Mouse (Mus musculus) hindbrain, postnatal 0 days (tissue): Measurements from ENCODE around the gene Eif4a1. TPM values are rescaled to one million over a fixed set of nuclear protein-coding genes. Genes with fewer than 3 reads are reported as not detected.
A peak's percentile ranks its signal among the peaks of the same experiment; 100 is the strongest.

Source experiments
- ATAC-seq: fragments of 200-750 bp; cut with Nextera tagmentation; 2 replicates; pipeline ENCODE4 v1.8.0; 2017; ENCODE audit warnings: mild to moderate bottlenecking, moderate TSS enrichment, moderate library complexity
- DNase-seq: peaks from one replicate; pipeline ENCODE4 v3.0.0-alpha.2; 2015; ENCODE audit warnings: low spot score
- H3K27ac ChIP-seq: fragments of 300-500 bp; sonication (generic); 2 replicates; pipeline ENCODE4 v1.5.1; 2014; ENCODE audit warnings: mild to moderate bottlenecking
- H3K27me3 ChIP-seq: fragments of 300-500 bp; sonication (generic); 2 replicates; pipeline ENCODE4 v1.6.1; 2014; ENCODE audit warnings: low read length, mixed read lengths; ENCODE audit not compliant: insufficient read depth
- H3K36me3 ChIP-seq: fragments of 300-500 bp; sonication (generic); 2 replicates; pipeline ENCODE4 v1.6.1; 2014; ENCODE audit warnings: low read length, mixed read lengths; ENCODE audit not compliant: insufficient read depth
- H3K4me1 ChIP-seq: fragments of 300-500 bp; sonication (generic); 2 replicates; pipeline ENCODE4 v1.6.1; 2014; ENCODE audit warnings: antibody characterized with exemption, low read length, mixed read lengths; ENCODE audit not compliant: insufficient read depth
- H3K4me2 ChIP-seq: fragments of 300-500 bp; sonication (generic); 2 replicates; pipeline ENCODE4 v1.6.1; 2014; ENCODE audit warnings: low read depth, mild to moderate bottlenecking, low read length, moderate library complexity, mixed read lengths
- H3K4me3 ChIP-seq: fragments of 300-500 bp; sonication (generic); 2 replicates; pipeline ENCODE4 v1.5.1; 2014; ENCODE audit warnings: low read length
- H3K9ac ChIP-seq: fragments of 300-500 bp; sonication (generic); replicated peaks from 2 replicates; pipeline ENCODE4 v1.6.1; 2014; ENCODE audit warnings: mild to moderate bottlenecking, low read length, moderate library complexity, mixed read lengths
- H3K9me3 ChIP-seq: fragments of 300-500 bp; sonication (generic); 2 replicates; pipeline ENCODE4 v1.6.1; 2016; ENCODE audit warnings: low read length, mixed read lengths
- CTCF ChIP-seq: IDR thresholded peaks from 2 replicates; pipeline ENCODE4 v1.5.1; 2016; ENCODE audit warnings: antibody characterized with exemption, control low read depth, low read depth
- WGBS: fragments of 180-500 bp; shearing (Covaris S2); extraction: QIAGEN DNeasy Blood & Tissue Kit; methylation state at CpG from one replicate; pipeline ENCODE4 v1.1.7; 2014; 5-methylcytosine and 5-hydroxymethylcytosine counted together
- polyA plus RNA-seq: library from polyadenylated mRNA; unstranded; fragments of >200 nt; fragmentation: Nextera tagmentation; extraction: Ambion mirVana; gene quantifications from 2 replicates; pipeline ENCODE4 v1.2.1, GENCODE M21; 2015
- total RNA-seq: library from RNA; depleted of rRNA; stranded (reverse); fragments of >200 nt; gene quantifications from 2 replicates; pipeline ENCODE4 v1.2.3, GENCODE M21; 2014

The Eif4a1 gene
- total and polyA plus RNA-seq, 2 experiments from 2014 or later: 427 to 696 TPM

DNA sequence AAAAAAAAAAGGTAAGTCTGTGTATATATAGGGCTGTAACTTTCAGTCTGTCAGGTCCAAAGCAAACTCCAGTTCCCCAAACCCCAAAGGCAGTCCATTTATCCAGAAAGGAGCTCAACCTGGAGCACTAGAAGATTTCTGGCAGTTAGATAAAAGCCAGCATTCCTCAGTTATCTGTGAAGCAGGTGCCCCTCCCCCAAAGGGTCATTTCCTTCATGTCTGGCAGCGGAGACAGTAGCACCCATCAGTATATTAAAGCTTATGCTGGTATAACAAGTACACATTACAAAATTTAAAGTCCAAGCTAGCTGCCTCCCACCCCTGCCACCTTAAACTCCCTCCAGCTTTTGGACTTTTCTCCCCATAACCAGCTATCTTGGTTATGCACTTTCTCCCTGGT, 27.4 kb upstream of the Eif4a1 start:
- Histone ChIP-seq H3K4me2 (no peak overlapping the region), H3K36me3 (no peaks in the 10 kb centered on the region), H3K9me3 (no peaks in the 10 kb centered on the region), H3K9ac (no peak overlapping the region), H3K27ac (no peak overlapping the region), H3K4me3 (no peak overlapping the region), H3K4me1 (no peaks in the 10 kb centered on the region; the same call in 1 of the 2 replicates), H3K27me3 (no peaks in the 10 kb centered on the region)
- DNase-seq (no peak), ATAC-seq (no peak)
- WGBS: 86% methylated on average over 1 of the region's 1 CpGs
- no peak for TF ChIP-seq CTCF

DNA sequence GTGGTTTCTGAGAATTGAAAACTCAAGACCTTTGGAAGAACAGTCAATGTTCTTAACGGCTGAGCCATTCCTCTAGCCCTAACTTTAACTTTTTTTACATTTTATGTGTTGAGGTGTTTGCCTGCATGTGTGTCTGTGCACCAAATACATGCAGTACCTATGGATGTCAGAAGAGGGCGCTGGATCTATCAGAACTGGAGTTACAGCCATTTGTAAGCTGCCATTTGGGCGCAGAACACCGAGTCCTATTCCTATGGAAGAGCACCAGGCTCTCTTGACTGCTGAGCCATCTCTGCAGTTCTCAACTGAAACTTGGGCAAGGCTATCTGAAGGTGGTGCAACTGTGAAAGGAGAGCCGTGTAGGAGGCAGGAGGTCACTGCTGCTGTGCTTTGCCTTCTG, 26.4 kb upstream of the Eif4a1 start:
- WGBS: 68% methylated on average over 5 of the region's 5 CpGs
- no peak overlapping the region for H3K9ac ChIP-seq
- H3K27ac ChIP-seq: no peak overlapping the region
- no peaks in the 10 kb centered on the region for H3K36me3 ChIP-seq
- no peaks in the 10 kb centered on the region for H3K9me3 ChIP-seq
- TF ChIP-seq CTCF: peak; percentile 27; the same call in 1 of the 2 replicates
- H3K4me2 ChIP-seq: no peak overlapping the region
- ATAC-seq: no peak
- H3K4me1 ChIP-seq: no peaks in the 10 kb centered on the region; the same call in 1 of the 2 replicates
- no peak for DNase-seq
- no peaks in the 10 kb centered on the region for H3K27me3 ChIP-seq
- no peak overlapping the region for H3K4me3 ChIP-seq

DNA sequence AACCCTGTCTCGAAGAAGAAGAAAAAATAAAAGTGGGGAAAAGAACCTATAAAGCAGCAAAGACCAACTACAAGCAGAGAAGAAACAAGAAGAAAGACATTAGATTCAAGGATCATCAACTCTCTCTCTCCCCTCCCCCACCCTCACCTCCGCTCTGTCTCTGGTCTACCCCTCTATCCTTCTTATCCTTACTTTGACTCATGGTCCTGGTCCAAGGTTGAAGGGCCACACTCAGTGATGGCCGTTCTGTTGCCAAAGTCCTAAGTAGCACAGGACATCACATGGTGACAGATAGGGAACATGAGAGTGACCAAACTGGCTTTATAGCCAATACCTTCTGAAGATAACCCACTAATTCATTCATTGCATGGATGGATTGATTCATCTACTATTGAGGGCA, 25.2 kb upstream of the Eif4a1 start:
- Histone ChIP-seq H3K9me3 (no peaks in the 10 kb centered on the region), H3K4me3 (no peak overlapping the region), H3K36me3 (no peaks in the 10 kb centered on the region), H3K4me1 (no peaks in the 10 kb centered on the region; the same call in 1 of the 2 replicates), H3K4me2 (no peak overlapping the region), H3K27me3 (no peaks in the 10 kb centered on the region), H3K9ac (no peak overlapping the region), H3K27ac (no peak overlapping the region)
- no peak for DNase-seq
- ATAC-seq: no peak
- no peak for TF ChIP-seq CTCF
- 87% methylated on average over 3 of the region's 3 CpGs for WGBS

DNA sequence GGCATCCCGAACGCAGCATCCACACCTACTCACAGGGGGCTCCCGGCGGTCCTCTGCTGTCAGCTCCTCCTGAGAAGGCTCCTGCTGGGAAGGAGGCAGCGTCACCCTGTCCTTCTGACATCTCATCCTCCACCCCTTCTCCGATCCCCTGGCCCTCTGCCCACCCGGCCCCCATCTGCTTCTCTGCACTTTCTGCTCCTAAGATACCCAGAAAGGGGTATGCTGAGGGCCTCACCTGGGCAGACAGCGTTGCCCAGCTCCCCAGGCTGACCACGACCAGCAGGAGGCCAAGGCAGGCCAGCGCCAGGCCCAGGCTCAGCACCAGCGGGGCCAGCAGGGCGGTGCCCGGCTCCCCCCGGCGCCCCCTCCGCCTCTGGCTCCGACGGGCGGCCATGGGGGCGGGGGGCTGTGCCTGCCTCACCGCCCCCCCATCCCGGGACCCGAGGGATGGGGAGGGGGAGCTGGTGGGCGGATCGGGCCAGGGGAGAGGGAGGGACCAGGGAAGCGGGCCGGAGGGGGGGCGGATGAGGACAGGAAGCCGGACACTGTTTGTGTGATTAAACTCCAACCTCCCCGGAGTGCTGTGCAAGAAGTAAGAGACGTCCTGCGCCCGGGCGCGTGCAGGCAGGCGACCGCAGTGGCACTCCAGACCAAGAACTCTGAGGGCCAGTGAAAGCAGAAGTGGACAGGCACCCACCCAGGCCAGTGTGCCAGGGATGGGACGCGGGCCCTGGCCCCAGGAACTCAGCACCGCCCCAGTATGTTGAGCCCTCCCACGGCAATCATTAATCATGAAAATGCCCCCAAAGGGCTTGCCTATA, 23.3 kb upstream of the Eif4a1 start, which contains the start of the genes Tnfsf12 and Tnfsfm13:
Gene Tnfsf12 (minus strand): TSS at position 489 of the 821 bp plus-strand sequence.
Gene Tnfsfm13 (minus strand): TSS at position 738 of the 821 bp plus-strand sequence.
- DNase-seq: peak; percentile 51
- no peak for TF ChIP-seq CTCF
- WGBS: 1% methylated on average over 32 of the region's 41 CpGs
- Histone ChIP-seq H3K9me3 (no peaks in the 10 kb centered on the region), H3K4me1 (no peaks in the 10 kb centered on the region; the same call in 1 of the 2 replicates), H3K4me3 (peak within 1 kb of the TSS; percentile 46), H3K27me3 (no peaks in the 10 kb centered on the region), H3K27ac (peak within 1 kb of the TSS; percentile 49; the same call in 1 of the 2 replicates), H3K9ac (peak within 1 kb of the TSS; percentile 69), H3K4me2 (peak within 1 kb of the TSS; percentile 86), H3K36me3 (no peaks in the 10 kb centered on the region)
- ATAC-seq: peak; percentile 70

DNA sequence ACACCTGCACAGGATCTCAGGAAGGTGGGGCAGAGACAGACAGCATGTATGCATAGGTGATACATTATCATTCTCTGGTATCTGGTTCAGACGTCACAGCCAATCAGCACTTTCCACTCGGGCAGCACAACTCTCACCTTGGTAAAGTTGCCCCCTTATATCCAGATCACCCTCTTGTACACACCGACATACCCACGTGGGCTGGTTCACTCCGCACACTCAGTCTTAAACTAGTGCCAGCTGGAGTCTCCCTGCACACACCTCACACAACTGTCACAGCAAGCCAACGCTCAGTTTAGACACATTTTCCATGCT, 22.8 kb upstream of the Eif4a1 start:
- 19% methylated on average over 6 of the region's 6 CpGs for WGBS
- DNase-seq: no peak

DNA sequence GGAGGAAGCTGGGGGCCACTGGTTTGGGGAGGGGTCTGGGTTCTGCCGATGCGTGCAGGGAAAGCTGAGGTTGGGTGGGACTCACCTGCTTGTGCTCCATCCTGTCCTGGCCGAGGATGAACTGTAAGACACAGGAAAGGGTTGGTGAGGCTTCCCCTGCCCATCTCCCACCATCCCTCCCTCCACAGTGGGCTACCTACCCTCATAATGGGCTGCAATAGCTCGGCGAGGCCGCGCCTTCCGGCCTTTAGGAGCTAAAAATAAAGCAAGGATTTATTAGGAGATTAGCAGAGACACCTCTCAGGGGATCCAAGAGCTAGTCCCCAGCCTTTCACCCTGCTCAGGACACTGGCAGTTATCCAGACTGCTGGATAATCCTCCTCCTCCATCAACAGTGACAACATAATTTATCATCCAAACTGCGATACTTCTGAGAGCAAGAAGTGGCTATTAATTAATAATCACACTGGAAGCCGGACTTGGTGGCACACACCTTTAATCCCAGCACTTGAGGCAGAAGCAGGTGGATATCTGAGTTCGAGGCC, 21.3 kb upstream of the Eif4a1 start:
- Histone ChIP-seq H3K36me3 (no peaks in the 10 kb centered on the region), H3K9ac (no peak overlapping the region), H3K27me3 (no peaks in the 10 kb centered on the region), H3K27ac (no peak overlapping the region), H3K4me2 (no peak overlapping the region), H3K4me3 (no peak overlapping the region), H3K9me3 (no peaks in the 10 kb centered on the region), H3K4me1 (no peaks in the 10 kb centered on the region; the same call in 1 of the 2 replicates)
- ATAC-seq: no peak
- DNase-seq: no peak
- no peak for TF ChIP-seq CTCF
- 57% methylated on average over 11 of the region's 11 CpGs for WGBS

More for the DNA sequence above, 22.8 kb upstream of the Eif4a1 start:
- Histone ChIP-seq H3K9me3 (no peaks in the 10 kb centered on the region), H3K9ac (peak overlapping the region; percentile 69), H3K36me3 (no peaks in the 10 kb centered on the region), H3K4me1 (no peaks in the 10 kb centered on the region; the same call in 1 of the 2 replicates), H3K27me3 (no peaks in the 10 kb centered on the region), H3K4me3 (peak overlapping the region; percentile 46), H3K27ac (no peak overlapping the region; the same call in 1 of the 2 replicates), H3K4me2 (peak overlapping the region; percentile 86)
- ATAC-seq: peak; percentile 18; the same call in 1 of the 2 replicates
- no peak for TF ChIP-seq CTCF
